Mouse (Mus musculus) midbrain, postnatal 0 days (tissue): ENCODE measurements around the gene Tnnt1. TPM values are rescaled to one million over a fixed set of nuclear protein-coding genes. Genes with fewer than 3 reads are reported as not detected.

ENCODE experiments used
- ATAC-seq: fragments of 200-750 bp; cut with Nextera tagmentation; 2 replicates; pipeline ENCODE4 v1.8.0; 2017; ENCODE audit warnings: moderate number of reproducible peaks, mild to moderate bottlenecking, moderate TSS enrichment, moderate library complexity; ENCODE audit not compliant: low FRiP score
- DNase-seq: peaks from one replicate; pipeline ENCODE4 v3.0.0-alpha.2; 2015; ENCODE audit warnings: low spot score
- H3K27ac ChIP-seq: fragments of 300-500 bp; sonication (generic); 2 replicates; pipeline ENCODE4 v1.5.1; 2014; ENCODE audit warnings: low read depth, mild to moderate bottlenecking, low read length, mixed read lengths
- H3K27me3 ChIP-seq: fragments of 300-500 bp; sonication (generic); 2 replicates; pipeline ENCODE4 v1.6.1; 2014; ENCODE audit warnings: low read length, control low read depth, mixed read lengths; ENCODE audit not compliant: insufficient read depth
- H3K36me3 ChIP-seq: fragments of 300-500 bp; sonication (generic); 2 replicates; pipeline ENCODE4 v1.6.1; 2014; ENCODE audit warnings: low read length, control low read depth, mixed read lengths; ENCODE audit not compliant: insufficient read depth
- H3K4me1 ChIP-seq: fragments of 300-500 bp; sonication (generic); 2 replicates; pipeline ENCODE4 v1.6.1; 2014; ENCODE audit warnings: mild to moderate bottlenecking, control low read depth, antibody characterized with exemption, low read length, mixed read lengths; ENCODE audit not compliant: insufficient read depth
- H3K4me2 ChIP-seq: fragments of 300-500 bp; sonication (generic); 2 replicates; pipeline ENCODE4 v1.6.1; 2014; ENCODE audit warnings: low read depth, mild to moderate bottlenecking, low read length, mixed read lengths; ENCODE audit not compliant: poor library complexity, severe bottlenecking
- H3K4me3 ChIP-seq: fragments of 300-500 bp; sonication (generic); 2 replicates; pipeline ENCODE4 v1.5.1; 2014; ENCODE audit warnings: low read depth, mild to moderate bottlenecking, low read length, moderate library complexity
- H3K9ac ChIP-seq: fragments of 300-500 bp; sonication (generic); replicated peaks from 2 replicates; pipeline ENCODE4 v1.6.1; 2014; ENCODE audit warnings: mild to moderate bottlenecking, low read length, moderate library complexity, mixed read lengths; ENCODE audit not compliant: poor library complexity, severe bottlenecking
- H3K9me3 ChIP-seq: fragments of 300-500 bp; sonication (generic); 2 replicates; pipeline ENCODE4 v1.6.1; 2016; ENCODE audit warnings: low read length, control low read depth
- CTCF ChIP-seq: IDR thresholded peaks from 2 replicates; pipeline ENCODE4 v1.5.1; 2016; ENCODE audit warnings: antibody characterized with exemption, mild to moderate bottlenecking
- WGBS: fragments of 180-500 bp; shearing (Covaris S2); extraction: QIAGEN DNeasy Blood & Tissue Kit; methylation state at CpG from one replicate; pipeline ENCODE4 v1.1.7; 2014; 5-methylcytosine and 5-hydroxymethylcytosine counted together
- polyA plus RNA-seq: library from polyadenylated mRNA; unstranded; fragments of >200 nt; fragmentation: Nextera tagmentation; extraction: Ambion mirVana; gene quantifications from 2 replicates; pipeline ENCODE4 v1.2.1, GENCODE M21; 2015
- total RNA-seq: library from RNA; depleted of rRNA; stranded (reverse); fragments of >200 nt; gene quantifications from 2 replicates; pipeline ENCODE4 v1.2.3, GENCODE M21; 2014; rRNA removed

Gene Tnnt1
- total and polyA plus RNA-seq, 2 experiments from 2014 or later: 4.1 to 4.2 TPM

DNA sequence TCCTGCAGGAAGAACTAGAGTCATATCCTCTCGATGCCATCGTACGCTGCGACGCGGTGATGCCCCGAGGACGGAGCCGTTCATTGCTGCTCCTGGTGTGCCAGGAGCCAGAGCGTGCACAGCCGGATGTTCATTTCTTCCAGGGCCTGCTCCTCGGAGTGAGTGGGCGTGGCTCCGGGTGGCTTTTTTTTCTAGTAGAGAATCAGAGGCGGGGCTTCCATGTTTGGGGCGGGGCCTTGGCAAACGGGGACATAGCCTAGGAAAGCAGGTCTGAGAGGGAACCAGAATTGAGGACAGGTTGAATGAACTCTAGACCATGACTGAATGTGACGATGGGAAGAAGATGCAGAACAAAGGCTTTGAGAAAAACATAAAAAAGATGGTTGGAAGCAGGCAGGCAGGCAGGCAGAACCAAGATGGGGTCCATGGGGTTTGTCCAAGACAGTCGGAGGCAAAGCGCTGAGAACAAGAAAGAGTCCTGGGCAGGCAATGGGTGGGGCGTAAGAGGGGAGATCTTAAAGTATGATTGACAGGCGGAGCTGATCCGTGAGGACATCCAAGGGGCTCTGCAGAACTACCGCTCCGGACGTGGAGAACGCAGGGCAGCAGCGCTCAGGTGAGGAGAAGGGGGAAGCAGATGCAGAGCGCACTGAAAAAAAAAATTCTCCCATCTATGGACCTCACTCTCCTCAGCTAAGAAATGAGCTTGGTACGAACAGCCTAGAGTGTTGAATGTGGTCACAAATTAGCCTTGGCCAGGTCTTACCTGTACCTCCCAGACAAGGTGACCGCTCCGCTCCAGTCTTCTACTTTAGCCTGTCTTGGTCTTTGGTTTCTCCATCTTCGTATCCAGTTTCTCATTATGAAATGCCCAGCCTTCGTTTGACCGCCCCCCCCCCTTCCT is 45.7 kb downstream of the Tnnt1 start:
- Histone ChIP-seq H3K4me2 (peak overlapping the region; percentile 71), H3K4me1 (no peaks in the 10 kb centered on the region), H3K27me3 (peaks cover 24% of the 10 kb centered on the region), H3K36me3 (no peaks in the 10 kb centered on the region), H3K9me3 (no peaks in the 10 kb centered on the region), H3K27ac (peak overlapping the region; percentile 43), H3K9ac (peak overlapping the region; percentile 65), H3K4me3 (peak overlapping the region; percentile 49)
- no peak for TF ChIP-seq CTCF
- 2% methylated on average over 35 of the region's 35 CpGs for WGBS
- peak; percentile 69 for DNase-seq
- ATAC-seq: peak; percentile 54

GRCm38 (mm10) chr7:4467801-4468200 is 48.4 kb downstream of the Tnnt1 start:
- WGBS: 73% methylated on average over 3 of the region's 3 CpGs
- ATAC-seq: no peak
- DNase-seq: no peak
- no peak for TF ChIP-seq CTCF
- Histone ChIP-seq H3K9me3 (no peaks in the 10 kb centered on the region), H3K27ac (no peak overlapping the region), H3K4me3 (no peak overlapping the region), H3K4me1 (no peaks in the 10 kb centered on the region), H3K4me2 (no peak overlapping the region), H3K27me3 (peaks cover 8% of the 10 kb centered on the region; the same call in 1 of the 2 replicates), H3K9ac (no peak overlapping the region), H3K36me3 (no peaks in the 10 kb centered on the region)

DNA sequence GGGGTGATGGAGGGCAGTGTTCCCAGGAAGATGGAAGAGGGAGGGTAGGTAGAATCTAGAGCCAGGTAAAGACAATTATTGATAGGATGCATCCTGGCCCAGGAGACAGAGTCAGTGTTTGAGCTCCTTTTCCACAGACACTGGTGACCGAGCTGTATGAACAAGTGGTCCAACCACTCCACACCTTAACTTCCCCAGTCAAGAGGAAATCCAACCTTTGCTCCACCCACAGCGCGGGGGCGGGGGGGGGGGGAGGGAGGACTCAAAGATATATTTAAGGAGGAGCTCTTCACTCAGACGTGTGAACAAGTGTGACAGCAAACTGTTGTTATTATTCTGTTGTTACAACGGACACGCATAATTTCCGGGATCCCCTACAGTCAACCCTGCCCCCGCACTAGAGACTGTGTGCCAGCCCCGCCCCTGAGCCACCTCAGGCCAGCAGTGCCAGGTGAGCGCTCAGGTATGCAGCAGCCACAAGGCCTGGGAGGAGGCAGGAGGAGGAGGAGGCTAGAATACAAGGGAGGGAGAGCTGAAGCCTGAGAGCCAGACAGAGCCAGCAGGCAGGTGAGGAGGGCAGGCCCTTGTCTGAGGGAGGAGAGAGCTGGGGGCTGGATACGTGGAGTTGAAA is 51.9 kb downstream of the Tnnt1 start:
- no peak for ATAC-seq

DNA sequence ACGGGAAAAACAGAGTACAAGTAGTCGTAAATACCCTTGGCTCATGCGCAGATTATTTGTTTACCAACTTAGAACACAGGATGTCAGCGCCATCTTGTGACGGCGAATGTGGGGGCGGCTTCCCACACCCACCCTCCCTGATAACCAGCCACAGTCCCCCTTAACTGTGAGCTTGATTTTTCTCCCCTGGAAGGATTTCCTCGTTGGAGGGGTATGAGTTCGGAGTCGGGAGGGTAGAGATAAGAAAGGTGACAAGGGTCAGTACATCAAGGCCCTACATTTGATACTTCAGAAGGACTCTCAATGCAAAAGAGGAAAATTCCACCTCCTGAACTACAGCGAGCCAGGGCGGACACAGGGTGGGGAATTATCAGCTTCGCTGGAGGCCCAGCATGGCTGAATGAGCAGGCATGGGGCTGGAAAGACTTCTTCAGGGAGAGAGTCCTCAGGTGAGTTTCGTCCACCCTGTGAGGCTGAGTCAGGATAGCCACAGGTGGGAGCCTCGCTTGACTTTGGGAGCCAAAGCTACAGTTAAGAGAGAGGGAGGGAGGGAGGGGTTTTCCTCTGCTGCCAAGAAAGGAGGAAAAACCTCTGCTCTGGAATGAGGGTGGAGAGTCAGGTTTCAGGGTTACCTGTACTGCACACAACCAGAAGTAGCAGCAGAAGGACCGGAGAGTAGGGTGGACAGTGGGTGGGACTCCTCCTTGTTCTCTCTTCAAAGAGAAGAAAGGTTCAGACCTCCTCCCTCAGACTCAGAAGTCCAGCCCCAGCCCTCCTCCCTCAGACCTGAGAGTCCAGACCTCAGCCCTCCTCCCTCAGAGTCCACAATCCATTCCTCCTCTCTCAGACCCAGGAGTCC is 55.4 kb downstream of the Tnnt1 start, which contains the start of gene Eps8l1:
Gene Eps8l1 (plus strand): TSS at position 99 of the 859 bp plus-strand sequence.
- Histone ChIP-seq H3K4me2 (peak within 1 kb of the TSS; percentile 40), H3K27ac (no peak within 1 kb of the TSS), H3K27me3 (no peaks in the 10 kb centered on the region), H3K9ac (no peak within 1 kb of the TSS; the same call in 1 of the 2 replicates), H3K4me3 (peak within 1 kb of the TSS; percentile 24; the same call in 1 of the 2 replicates), H3K4me1 (no peaks in the 10 kb centered on the region), H3K36me3 (no peaks in the 10 kb centered on the region), H3K9me3 (no peaks in the 10 kb centered on the region)
- TF ChIP-seq CTCF: no peak
- whole genome bisulfite sequencing: 56% methylated on average over 13 of the region's 16 CpGs
- DNase-seq (no peak), ATAC-seq (peak; percentile 65; the same call in 1 of the 2 replicates)

More for the DNA sequence above, 51.9 kb downstream of the Tnnt1 start:
- Histone ChIP-seq H3K4me3 (no peak overlapping the region), H3K27ac (no peak overlapping the region), H3K9me3 (no peaks in the 10 kb centered on the region), H3K9ac (no peak overlapping the region), H3K4me2 (no peak overlapping the region), H3K36me3 (no peaks in the 10 kb centered on the region), H3K27me3 (no peaks in the 10 kb centered on the region), H3K4me1 (no peaks in the 10 kb centered on the region)
- TF ChIP-seq CTCF: no peak
- 15% methylated on average over 11 of the region's 12 CpGs for WGBS
- DNase-seq: no peak

Other genes starting within 250 kb of the Tnnt1 start
- gene Ncr1, start 178.7 kb downstream of the Tnnt1 start, total RNA-seq: not detected in 2 replicates
- not detected in 2 replicates for gene Ncr1, start 178.7 kb downstream of the Tnnt1 start, polyA plus RNA-seq
- gene Gp6, start 118.6 kb downstream of the Tnnt1 start, total RNA-seq: not detected in 2 replicates
- not detected in 2 replicates for gene Gp6, start 118.6 kb downstream of the Tnnt1 start, polyA plus RNA-seq
- gene Rdh13, start 70.7 kb downstream of the Tnnt1 start, total RNA-seq: 61.3 and 75.9 TPM in 2 replicates
- 45.3 and 45.4 TPM in 2 replicates for gene Rdh13, start 70.7 kb downstream of the Tnnt1 start, polyA plus RNA-seq
- gene Eps8l1, start 55.7 kb downstream of the Tnnt1 start, total RNA-seq: 3.9 and 13.3 TPM in 2 replicates
- 5.2 and 7.4 TPM in 2 replicates for gene Eps8l1, start 55.7 kb downstream of the Tnnt1 start, polyA plus RNA-seq
- 75.5 and 114 TPM in 2 replicates for gene Ppp1r12c, start 14.7 kb downstream of the Tnnt1 start, total RNA-seq
- gene Ppp1r12c, start 14.7 kb downstream of the Tnnt1 start, polyA plus RNA-seq: 34.6 and 35.0 TPM in 2 replicates
- 4.1 TPM in 1 of 2 replicates, not detected in the other for gene Tnni3, start 7.8 kb upstream of the Tnnt1 start, total RNA-seq
- gene Tnni3, start 7.8 kb upstream of the Tnnt1 start, polyA plus RNA-seq: 1.4 and 1.7 TPM in 2 replicates
- 0.80 and 2.4 TPM in 2 replicates for gene Dnaaf3, start 16.1 kb upstream of the Tnnt1 start, total RNA-seq
- gene Dnaaf3, start 16.1 kb upstream of the Tnnt1 start, polyA plus RNA-seq: 1.3 and 1.7 TPM in 2 replicates
- gene Syt5, start 31.2 kb upstream of the Tnnt1 start, total RNA-seq: 84.7 and 147 TPM in 2 replicates
- gene Syt5, start 31.2 kb upstream of the Tnnt1 start, polyA plus RNA-seq: 184 and 194 TPM in 2 replicates
- gene Ptprh, start 87.7 kb upstream of the Tnnt1 start, total RNA-seq: 2.4 and 3.6 TPM in 2 replicates
- gene Ptprh, start 87.7 kb upstream of the Tnnt1 start, polyA plus RNA-seq: 1.1 and 1.3 TPM in 2 replicates
- 12.4 and 17.4 TPM in 2 replicates for gene Tmem86b, start 115.0 kb upstream of the Tnnt1 start, total RNA-seq
- gene Tmem86b, start 115.0 kb upstream of the Tnnt1 start, polyA plus RNA-seq: 0.76 and 1.00 TPM in 2 replicates
- gene Ppp6r1, start 142.6 kb upstream of the Tnnt1 start, total RNA-seq: 103 and 131 TPM in 2 replicates
- 7.7 and 10.1 TPM in 2 replicates for gene Ppp6r1, start 142.6 kb upstream of the Tnnt1 start, polyA plus RNA-seq
- gene Hspbp1, start 168.7 kb upstream of the Tnnt1 start, total RNA-seq: 247 TPM in 2 replicates
- gene Hspbp1, start 168.7 kb upstream of the Tnnt1 start, polyA plus RNA-seq: 193 and 199 TPM in 2 replicates
- gene Brsk1, start 174.2 kb upstream of the Tnnt1 start, total RNA-seq: 202 and 226 TPM in 2 replicates
- 6.9 and 7.2 TPM in 2 replicates for gene Brsk1, start 174.2 kb upstream of the Tnnt1 start, polyA plus RNA-seq
- not detected in 2 replicates for gene Tmem150b, start 208.9 kb upstream of the Tnnt1 start, total RNA-seq
- gene Tmem150b, start 208.9 kb upstream of the Tnnt1 start, polyA plus RNA-seq: 0.23 TPM in 1 of 2 replicates, not detected in the other
- gene Kmt5c, start 223.7 kb upstream of the Tnnt1 start, total RNA-seq: 38.9 and 48.8 TPM in 2 replicates
- 33.1 and 35.7 TPM in 2 replicates for gene Kmt5c, start 223.7 kb upstream of the Tnnt1 start, polyA plus RNA-seq
- 6.8 and 12.1 TPM in 2 replicates for gene Cox6b2, start 236.7 kb upstream of the Tnnt1 start, total RNA-seq
- gene Cox6b2, start 236.7 kb upstream of the Tnnt1 start, polyA plus RNA-seq: 33.6 and 43.9 TPM in 2 replicates